Mouse (Mus musculus): Measurements from ENCODE around the gene Hoxa5. TPM values are rescaled to one million over a fixed set of nuclear protein-coding genes. Genes with fewer than 3 reads are reported as not detected.

Hoxa5 gene
- total RNA-seq, 2 experiments from 2014 or later: 4.4 to 5.1 TPM

DNA sequence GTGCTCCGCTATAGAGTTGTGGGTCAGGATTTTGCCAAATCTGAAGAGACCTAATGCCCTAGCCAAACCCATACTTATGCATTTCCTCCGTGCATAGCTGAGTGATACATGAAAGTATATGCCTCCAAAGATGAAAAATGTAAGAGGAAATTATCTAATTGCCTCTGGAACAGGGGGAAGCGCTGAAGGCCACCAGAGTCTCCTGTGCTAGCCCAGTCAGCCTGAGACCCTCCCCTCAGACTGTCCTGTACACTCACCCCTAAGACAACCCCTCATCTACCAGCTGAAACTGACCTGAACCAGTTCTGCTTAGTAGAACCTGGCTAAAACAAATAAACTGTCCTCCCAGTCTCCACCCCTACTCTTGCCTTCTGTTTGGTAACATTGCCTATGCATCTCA lies 23.7 kb downstream of the Hoxa5 start:
- no peak for DNase-seq (ENCODE audit: low spot score in 2 of 2)

DNA sequence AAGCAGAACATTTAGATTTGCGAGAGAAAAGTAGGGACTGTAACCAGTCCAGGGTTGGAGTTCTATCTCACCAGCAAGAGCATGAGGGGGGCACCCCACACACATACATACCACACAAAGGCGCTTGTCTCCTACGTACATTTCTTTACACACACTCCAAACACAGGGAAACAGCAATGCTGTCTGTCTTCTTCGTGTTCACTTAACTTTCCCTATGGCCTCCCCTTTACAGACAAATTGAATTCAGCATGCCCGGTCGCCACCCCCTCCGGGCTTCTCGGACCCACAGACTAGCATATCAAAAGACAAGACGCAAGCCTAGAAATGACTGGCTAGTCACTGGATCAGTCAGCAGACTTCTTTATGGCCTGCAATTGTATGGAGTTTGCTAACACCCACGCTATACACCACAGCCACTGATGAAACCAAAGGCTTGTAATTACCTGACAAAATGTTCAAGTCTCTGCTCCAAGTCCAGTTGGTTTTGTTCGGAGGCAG lies 24.1 kb downstream of the Hoxa5 start:
- no peak for DNase-seq (ENCODE audit: low spot score in 2 of 2)

DNA sequence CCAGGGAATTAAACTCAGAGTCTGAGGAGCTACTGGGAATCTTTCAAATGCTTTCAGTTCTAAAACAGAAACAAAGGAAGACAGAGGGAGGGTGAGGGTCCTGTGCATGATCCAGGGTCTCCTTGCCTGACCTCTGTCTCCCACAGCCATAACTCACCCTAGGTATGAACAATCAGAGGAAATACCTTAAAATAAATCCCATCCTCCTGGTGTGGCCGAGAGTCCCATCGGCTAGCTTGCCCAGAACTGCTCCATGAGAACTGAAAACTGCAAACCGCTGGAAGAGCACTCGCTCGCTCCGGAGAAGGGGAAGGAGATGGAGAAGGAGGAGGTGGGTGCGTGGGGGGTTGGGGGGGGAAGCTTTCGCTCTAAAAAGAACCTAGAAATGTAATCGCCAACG lies 24.7 kb downstream of the Hoxa5 start:
- DNase-seq (ENCODE audit: low spot score in 2 of 2): no peak

DNA sequence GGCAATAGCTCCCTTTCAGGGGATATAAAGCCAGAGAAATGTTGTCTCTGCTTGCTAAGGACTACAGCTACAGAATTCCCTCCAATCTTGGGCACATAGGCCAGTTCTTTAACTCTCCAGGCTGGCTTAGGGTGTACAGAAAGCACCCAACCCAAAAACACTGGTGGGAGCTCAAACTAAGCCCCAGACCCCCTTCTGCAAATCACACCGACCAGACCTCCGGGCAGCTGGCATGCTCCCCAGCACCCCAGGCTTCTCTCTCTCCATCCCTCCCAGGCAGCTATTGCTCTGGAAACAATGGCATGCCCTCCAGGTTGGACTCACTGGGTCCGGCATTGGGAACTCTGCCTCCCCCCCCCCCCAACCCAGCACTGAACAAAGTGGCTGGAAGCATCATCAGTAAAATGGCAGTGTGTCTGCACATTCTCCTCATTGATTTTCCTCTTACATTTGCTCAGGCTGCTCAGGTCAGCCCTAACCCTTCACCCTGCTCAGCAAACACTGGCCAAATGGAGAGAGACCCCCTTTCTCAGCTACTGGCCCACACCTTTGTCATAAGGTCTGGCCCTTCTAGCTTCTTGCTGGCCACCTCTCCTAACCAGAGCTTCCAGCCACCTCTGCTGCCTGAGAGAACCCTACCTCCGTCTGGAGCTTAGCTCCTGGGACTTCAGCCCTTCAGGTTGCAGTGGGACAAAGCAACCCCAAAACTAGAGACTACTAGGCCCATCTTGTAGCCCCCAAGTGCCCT lies 25.3 kb downstream of the Hoxa5 start:
- DNase-seq (ENCODE audit: low spot score in 2 of 2): no peak

DNA sequence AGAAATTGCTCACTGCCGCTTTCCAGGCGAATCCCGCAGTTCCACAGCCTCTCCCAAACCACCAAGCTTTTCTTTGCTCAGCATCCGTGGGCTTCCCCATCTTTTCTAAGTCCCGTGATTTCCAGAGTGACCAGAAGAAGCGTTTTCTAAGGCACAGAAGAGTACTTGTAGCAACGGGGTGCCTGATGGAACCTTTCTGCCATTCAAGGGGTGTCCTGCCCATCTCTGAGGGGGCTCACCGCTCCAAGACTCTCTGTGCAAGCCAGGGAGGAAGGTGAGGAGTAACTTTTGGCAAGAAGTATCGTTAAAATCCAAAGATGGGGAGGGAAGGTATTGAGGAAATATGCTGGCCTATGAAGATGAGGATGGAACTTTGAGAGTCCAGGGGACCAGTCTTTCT lies 26.6 kb downstream of the Hoxa5 start:
- DNase-seq (ENCODE audit: low spot score in 2 of 2): no peak

DNA sequence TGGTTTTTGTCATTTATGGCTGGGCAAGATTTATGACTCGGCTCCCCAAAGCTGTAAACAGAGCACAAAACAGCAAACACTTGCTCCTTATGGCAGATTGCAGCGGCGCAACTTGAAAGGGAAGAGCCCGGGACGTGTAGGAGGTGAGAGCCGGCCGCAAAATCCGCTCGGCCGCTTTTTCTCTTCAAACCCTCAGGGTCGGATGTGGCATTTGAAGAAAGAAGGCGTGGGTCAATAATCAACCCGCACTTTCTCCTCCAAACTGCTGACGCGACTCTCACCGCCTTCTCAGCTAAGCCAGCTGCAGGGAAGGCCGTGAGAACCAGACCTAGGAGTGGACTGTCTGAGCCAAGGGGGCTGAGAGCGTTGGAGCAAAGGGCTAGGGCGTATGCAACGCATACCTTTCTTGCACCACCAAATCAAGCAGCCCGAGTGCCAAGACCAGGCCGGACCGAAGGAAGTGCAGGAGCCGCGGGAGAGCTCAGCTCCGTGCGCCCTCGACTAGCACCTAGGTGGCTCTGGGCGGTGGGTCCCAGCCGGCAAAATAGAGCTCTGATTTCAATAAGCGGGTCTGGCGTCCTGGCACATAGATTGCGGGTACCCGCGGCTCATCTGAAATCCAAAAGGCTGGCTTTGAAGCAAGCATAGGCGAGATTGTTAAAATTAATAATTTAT lies 27.2 kb downstream of the Hoxa5 start, which contains the start of gene 5730596B20Rik:
Gene 5730596B20Rik (plus strand): TSS at position 438 of the 675 bp plus-strand sequence.
- DNase-seq (ENCODE audit: low spot score in 2 of 2): no peak

DNA sequence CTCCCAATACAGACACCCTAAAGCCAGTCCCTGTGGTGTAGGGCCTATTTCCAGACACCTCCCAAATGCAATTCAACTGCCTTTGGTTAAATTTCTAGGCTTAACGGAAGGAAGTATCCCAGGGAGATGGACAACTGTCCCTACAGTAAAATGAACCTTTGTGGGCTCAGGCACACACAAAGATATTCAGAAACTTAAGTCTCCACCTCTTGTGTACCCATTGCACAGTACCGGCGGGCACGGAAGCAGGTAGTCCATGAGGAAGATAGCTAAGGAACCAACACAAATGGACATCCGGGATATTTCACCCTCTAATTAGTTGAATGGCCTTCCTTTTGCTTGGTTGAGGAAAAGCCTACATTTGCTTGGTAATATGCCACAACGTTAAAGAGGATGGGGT lies 28.0 kb downstream of the Hoxa5 start:
- no peak for DNase-seq (ENCODE audit: low spot score in 2 of 2)

DNA sequence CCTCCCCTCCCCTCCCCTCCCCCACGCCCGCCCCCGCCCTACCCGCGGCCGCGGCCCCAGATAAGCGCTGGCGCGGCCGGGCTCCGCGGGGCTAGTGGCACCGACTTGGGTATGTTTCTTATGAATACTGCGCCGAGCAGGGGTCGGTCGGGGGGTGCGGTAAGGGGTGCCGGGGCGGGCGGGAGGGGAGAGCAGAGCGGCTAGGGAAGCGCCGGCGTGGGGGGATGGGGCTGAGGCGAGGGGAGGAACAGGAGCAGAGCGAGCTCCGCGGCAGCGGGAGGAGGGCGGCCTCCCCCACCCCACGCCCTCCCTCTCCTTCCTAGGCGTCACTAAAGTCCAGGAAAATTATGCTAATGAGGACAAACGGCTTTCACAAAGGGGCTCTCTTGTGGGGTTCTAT lies 28.5 kb downstream of the Hoxa5 start:
- DNase-seq (ENCODE audit: low spot score in 2 of 2): no peak

DNA sequence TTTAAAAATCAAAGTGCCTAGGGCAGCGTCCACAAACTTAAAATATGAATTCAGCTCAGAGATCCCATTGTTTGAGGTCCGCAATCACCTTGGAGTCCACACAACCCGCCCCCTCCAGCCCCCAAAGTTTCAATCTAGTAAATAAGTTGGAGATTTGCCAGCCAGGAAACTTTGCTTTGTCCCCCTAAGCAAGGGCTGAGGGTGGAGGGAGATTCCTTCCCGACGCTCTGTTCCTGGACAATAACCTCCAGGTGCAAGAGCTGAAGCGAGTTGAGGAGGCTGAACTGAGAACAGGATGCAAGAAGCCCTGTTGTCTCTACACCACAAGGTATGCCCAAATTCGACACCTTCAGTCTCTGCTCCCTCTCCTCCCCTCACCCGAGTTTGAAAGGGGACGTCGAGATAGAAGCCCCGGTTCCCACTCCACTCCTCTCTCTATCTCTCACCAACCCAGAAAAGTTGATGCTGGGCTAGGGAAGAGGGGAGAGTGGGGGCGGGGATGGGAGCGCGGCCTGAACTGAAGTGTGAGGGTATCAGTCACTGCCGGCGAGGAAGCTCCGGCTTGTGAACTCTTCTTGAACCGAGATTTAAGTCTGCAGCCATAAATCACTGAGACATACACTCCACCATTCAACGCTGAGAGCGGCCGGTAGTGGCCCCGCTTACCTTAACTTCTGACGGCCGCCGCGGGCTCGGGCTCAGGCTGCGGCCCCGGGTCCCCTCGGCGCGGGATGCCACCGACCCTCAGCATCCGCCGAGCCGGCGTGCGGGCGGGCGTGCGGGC lies 29.2 kb downstream of the Hoxa5 start:
- no peak for DNase-seq (ENCODE audit: low spot score in 2 of 2)

DNA sequence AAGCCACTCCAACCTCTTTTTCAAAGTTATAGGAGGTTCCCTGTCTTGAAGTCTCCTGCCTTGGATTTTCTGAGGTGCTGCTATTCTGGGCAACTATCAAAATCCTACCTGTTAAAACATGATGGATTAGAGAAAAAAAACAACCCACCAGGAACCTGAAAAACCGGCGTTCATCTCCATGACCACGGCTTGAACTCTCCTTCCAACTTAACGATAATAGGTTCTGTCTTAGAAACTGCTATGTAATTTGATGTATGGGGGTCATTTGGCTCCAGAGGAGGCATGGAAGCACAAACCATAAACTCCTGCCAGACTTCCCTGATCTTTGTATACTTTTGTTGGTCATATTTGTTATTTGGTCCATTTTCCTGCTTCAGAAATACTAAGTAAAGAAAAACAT lies 30.7 kb downstream of the Hoxa5 start:
- DNase-seq (ENCODE audit: low spot score in 2 of 2): no peak

DNA sequence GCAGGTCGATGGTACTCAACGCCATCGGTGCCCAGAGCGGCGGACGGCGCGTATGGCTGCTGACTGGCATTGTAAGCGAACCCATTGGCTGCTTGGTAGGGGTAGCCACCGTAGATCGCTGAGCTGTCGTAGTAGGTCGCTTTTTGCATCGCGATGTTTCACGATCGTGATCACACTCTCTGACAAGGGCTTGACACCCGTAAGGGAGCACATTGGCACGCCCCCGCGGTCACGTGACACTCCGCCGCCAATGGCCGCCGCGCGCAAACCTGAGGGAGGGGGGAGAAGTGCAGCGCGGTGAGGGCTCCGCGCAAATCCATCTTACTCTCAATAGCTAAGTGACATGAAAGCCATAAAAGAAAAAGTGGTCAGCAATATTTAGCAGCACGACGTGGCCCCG lies 31.9 kb downstream of the Hoxa5 start:
- peak in 1 of 2 experiments; percentile 80 for DNase-seq (ENCODE audit: low spot score in 2 of 2)

DNA sequence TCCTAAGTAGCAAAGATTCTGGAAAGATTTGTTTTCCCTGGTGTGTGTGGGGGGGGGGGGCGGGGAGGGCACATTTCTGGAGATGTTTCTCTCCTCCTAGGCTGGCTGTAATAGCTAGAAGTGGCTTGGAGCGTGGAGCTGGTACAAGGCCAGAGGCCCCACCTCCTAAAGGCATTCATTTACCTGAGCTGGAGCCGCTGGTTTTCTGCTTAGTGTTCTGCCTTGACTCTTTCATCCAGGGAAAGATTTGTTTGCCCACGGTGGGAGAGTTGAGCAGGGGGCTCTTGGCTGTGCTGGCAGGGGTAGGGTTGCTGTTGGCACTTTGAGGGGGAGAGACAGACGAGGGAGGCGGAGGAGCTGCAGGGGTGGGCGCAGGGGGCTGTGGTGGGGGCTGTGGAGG lies 32.4 kb downstream of the Hoxa5 start:
- DNase-seq (ENCODE audit: low spot score in 2 of 2): no peak

DNA sequence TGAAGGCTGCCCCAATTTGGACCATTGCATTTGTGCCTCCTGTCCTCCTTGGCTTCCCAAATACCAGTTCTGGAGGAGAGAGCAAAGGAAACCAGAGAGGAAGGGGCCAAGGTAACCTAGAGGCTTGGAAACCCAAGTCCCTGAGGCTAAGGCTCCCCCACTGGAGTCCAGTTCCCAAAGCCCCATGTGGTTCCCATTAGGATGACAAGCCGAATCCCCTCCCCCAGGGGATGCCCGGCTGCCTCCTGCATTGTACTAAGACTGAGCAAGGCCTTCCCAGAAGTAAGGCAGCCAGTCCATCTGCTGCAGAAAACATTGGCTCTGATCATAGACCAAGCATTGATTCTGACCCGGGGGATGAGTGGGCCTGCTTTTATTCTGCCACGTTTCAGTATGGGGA lies 33.1 kb downstream of the Hoxa5 start:
- no peak for DNase-seq (ENCODE audit: low spot score in 2 of 2)

DNA sequence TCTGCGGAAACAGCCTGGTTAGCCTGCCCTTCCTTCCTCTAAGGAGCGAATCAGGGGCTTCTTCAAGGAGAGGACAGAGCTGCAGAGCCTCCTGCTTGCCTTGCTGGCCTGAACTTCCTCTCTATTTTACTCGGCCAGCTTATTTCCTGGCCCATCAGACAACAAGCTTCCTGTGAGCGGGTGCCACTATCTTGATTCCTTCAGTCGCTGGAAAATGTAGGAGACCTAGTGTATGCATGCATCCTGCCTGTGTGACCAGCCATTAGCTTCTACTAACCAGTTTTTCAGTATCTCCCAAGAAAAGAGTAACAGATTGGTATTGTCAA lies 33.5 kb downstream of the Hoxa5 start:
- DNase-seq (ENCODE audit: low spot score in 2 of 2): no peak

DNA sequence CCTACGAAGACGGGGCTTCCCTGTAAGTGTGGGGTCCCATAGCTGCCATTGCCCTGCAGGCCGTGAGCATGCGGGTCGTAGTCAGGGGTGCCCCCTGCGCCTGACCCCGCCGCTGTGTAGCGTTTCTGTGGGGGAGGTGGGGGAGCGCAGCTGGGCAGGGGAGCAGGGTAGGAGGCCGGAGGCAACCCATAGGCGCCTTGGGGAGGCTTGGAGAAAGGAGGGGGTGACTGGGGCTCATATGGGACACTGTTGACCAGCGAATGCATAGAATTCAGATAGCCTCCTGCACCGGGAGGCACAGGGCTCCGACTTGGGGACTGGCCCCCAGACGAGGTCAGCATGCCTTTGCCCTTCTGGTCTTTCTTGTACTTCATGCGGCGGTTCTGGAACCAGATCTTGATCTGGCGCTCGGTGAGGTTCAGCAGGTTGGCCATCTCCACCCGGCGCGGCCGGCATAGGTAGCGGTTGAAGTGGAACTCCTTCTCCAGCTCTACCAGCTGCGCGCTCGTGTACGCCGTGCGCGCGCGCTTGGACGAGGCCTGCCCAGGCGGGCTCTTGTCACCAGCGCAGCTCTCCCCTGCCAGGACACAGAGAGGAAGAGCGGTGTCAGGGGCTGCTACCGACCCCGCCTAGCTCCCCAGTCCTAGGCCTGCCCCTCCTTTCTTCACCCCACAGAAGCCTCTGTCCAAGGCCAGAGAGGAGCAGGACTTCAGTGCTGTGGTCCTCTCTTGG lies 34.1 kb downstream of the Hoxa5 start:
- DNase-seq (ENCODE audit: low spot score in 2 of 2): peak in 1 of 2 experiments; percentile 18

DNA sequence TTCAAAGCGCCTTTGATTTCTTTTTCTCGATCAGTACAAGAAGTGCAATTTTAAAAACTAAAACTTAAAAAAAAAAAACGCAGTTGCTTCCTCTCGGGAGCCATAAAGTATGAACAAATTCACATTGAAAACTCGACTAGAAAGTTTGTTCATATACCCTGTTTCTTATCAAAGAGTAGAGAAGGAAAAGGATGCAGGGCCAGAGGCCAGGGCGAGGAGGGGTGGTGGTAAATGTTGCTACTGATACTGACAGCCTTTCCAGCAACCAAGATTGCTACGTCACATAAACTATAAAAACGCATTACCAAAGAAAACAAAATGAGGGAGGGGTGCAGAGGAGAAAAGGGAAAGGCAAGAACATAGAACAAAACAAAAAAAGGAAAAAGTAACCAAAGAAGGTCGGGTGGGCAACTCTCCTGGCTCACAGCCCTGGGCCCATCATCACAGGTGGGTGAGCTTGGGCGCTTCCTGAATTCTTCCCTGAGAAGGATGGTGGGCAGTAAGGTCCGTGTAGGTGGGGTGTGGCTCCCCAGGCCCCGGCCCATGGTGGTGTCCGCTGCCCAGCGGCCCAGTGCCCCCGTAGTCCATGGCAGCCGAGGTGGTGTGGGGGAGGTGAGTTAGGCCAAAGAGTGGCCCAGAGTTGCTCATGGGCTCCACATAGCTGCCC lies 34.8 kb downstream of the Hoxa5 start:
- DNase-seq (ENCODE audit: low spot score in 2 of 2): peak in 1 of 2 experiments; percentile 12

DNA sequence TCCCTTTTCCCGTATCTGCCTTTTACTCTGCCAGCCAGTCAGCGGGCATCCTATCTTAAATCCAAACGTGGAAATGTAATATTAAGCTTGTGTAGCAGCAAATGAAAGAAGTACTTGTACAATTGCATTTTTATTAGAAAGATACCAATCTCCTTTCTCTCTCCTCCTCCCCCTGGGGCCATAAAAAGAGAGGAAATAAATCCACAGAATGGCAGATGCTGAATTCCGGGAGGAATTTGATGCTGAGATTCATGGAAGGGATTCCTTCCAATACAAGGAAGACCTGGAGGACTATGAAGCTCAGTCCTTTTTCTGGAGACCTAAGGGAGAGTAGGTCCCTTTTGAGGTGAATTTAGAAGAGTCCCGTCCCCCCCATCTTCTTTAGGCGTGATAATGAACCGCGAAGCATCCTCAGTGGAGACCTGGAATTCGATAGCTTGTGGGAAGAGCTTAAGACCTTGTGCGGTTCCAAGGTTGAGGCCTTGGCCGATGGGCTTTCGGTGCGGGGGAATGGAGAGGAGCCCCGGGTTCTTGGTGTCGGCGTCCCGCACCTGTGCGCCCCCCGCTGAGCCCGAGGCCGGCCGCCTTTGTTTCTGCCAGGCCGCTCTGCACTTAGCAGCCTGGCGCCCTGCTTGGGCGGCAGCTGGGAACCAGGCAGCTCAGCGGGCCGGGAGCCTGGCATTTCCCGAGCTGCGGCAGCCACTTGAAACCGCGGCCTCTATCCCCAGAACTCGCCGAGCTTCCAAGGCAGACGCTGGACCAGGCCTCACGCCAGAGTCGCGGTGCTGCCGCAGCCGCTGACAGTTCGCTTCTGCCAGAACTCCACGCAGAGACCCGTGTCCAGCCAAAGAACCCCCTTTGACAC lies 36.0 kb downstream of the Hoxa5 start:
- DNase-seq (ENCODE audit: low spot score in 2 of 2): peak in 1 of 2 experiments; percentile 19

DNA sequence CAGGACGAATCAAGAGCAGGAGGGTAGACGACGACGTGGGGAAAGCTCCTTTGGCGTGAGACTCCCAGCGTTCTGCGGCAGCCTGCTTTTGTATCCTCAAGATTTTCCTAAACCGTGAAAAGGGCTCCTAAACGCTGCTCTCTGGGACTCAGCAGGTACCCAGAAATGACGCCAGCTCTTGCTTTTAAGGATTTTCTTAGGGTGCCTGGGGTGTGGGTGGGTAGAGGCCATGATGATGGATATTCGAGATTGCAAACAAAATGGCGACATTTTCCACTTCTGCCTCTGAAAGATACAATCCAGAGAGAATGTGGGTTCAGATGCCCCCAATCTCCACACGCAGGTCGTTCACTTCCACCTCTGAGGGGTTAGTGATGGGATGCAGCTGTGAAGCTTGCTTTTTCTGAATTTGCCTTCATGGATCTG lies 36.6 kb downstream of the Hoxa5 start:
- no peak for DNase-seq (ENCODE audit: low spot score in 2 of 2)

DNA sequence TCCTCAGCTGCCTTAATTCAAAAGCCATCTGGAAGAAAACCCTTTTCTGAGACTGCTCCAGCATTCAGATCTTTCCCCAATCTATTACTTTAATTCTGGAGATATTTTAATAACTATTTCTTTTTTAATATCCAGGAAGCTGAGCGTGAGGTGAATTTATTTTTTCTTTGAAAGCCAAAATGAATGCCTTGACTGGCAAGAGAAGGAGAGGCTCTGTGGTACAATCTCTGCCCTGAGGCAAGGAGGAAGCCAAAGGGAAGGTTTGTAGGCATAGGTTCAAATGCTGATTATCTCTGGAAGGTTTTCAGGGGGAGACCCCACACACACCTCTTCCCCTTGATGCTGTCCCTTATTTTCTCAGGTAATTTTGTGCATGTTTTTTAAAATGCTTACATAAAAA lies 37.2 kb downstream of the Hoxa5 start:
- no peak for DNase-seq (ENCODE audit: low spot score in 2 of 2)

All from gastrocnemius, postnatal 4 days (tissue).